Mouse (Mus musculus) midbrain, embryonic 11.5 days (tissue): ENCODE measurements around the gene Hrnr. TPM values are rescaled to one million over a fixed set of nuclear protein-coding genes. Genes with fewer than 3 reads are reported as not detected.

Source experiments
- ATAC-seq: fragments of 200-750 bp; cut with Nextera tagmentation; 2 replicates; pipeline ENCODE4 v1.8.0; 2017; ENCODE audit warnings: moderate TSS enrichment, moderate library complexity; ENCODE audit not compliant: low FRiP score
- DNase-seq: peaks from one replicate; pipeline ENCODE4 v3.0.0; 2015; ENCODE audit warnings: low spot score; ENCODE audit errors: missing footprints
- H3K27ac ChIP-seq: fragments of 300-500 bp; sonication (generic); 2 replicates; pipeline ENCODE4 v1.5.1; 2014; ENCODE audit warnings: low read depth, low read length
- H3K27me3 ChIP-seq: fragments of 300-500 bp; sonication (generic); 2 replicates; pipeline ENCODE4 v1.6.1; 2014; ENCODE audit warnings: mild to moderate bottlenecking, low read length, moderate library complexity, mixed read lengths; ENCODE audit not compliant: control insufficient read depth, insufficient read depth
- H3K36me3 ChIP-seq: fragments of 300-500 bp; sonication (generic); 2 replicates; pipeline ENCODE4 v1.6.1; 2014; ENCODE audit warnings: mild to moderate bottlenecking, low read length, moderate library complexity, mixed read lengths; ENCODE audit not compliant: control insufficient read depth, insufficient read depth
- H3K4me1 ChIP-seq: fragments of 300-500 bp; sonication (generic); 2 replicates; pipeline ENCODE4 v1.6.1; 2014; ENCODE audit warnings: low read length; ENCODE audit not compliant: control insufficient read depth, insufficient read depth
- H3K4me2 ChIP-seq: fragments of 300-500 bp; sonication (generic); 2 replicates; pipeline ENCODE4 v1.6.1; 2014; ENCODE audit warnings: mild to moderate bottlenecking, moderate library complexity
- H3K4me3 ChIP-seq: fragments of 300-500 bp; sonication (generic); 2 replicates; pipeline ENCODE4 v1.5.1; 2014; ENCODE audit warnings: low read depth, low read length
- H3K9ac ChIP-seq: fragments of 300-500 bp; sonication (generic); 2 replicates; pipeline ENCODE4 v1.6.1; 2014; ENCODE audit warnings: low read length
- H3K9me3 ChIP-seq: fragments of 300-500 bp; sonication (generic); 2 replicates; pipeline ENCODE4 v1.6.1; 2016; ENCODE audit warnings: low read length; ENCODE audit not compliant: control insufficient read depth
- WGBS: fragments of 180-500 bp; shearing (Covaris S2); extraction: QIAGEN DNeasy Blood & Tissue Kit; methylation state at CpG from one replicate; pipeline ENCODE4 v1.1.7; 2014; 5-methylcytosine and 5-hydroxymethylcytosine counted together
- polyA plus RNA-seq: library from polyadenylated mRNA; unstranded; fragments of >200 nt; fragmentation: Nextera tagmentation; extraction: Ambion mirVana; gene quantifications from 2 replicates; pipeline ENCODE4 v1.2.1, GENCODE M21; 2014

Hrnr gene
- polyA plus RNA-seq, result not detected in 2 replicates

- no peak for ATAC-seq
- 82% methylated on average over 2 of the region's 2 CpGs for WGBS
- H3K4me1 ChIP-seq, result no peaks in the 10 kb centered on the region
These were observed at the start of gene Hrnr for GRCm38 (mm10) chr3:93319449-93319848. Gene Hrnr, plus strand, starts transcription at chr3:93319749.

GRCm38 (mm10) chr3:93273223-93273622 is 46.3 kb upstream of the Hrnr start, which contains the start of gene Flg:
Gene Flg, plus strand, starts transcription at chr3:93273523.
- Histone ChIP-seq H3K4me2 (no peak within 1 kb of the TSS), H3K36me3 (no peaks in the 10 kb centered on the region), H3K4me3 (no peak within 1 kb of the TSS), H3K27me3 (no peaks in the 10 kb centered on the region), H3K9me3 (no peaks in the 10 kb centered on the region), H3K27ac (no peak within 1 kb of the TSS), H3K4me1 (no peaks in the 10 kb centered on the region), H3K9ac (no peak within 1 kb of the TSS)
- WGBS, result 90% methylated on average over 2 of the region's 2 CpGs
- no peak for ATAC-seq
- no peak for DNase-seq

More at GRCm38 (mm10) chr3:93319449-93319848, at the start of gene Hrnr:
- H3K9me3 ChIP-seq, result no peaks in the 10 kb centered on the region
- DNase-seq, result no peak
- no peak within 1 kb of the TSS for H3K4me3 ChIP-seq
- no peaks in the 10 kb centered on the region for H3K27me3 ChIP-seq
- H3K36me3 ChIP-seq, result no peaks in the 10 kb centered on the region
- H3K27ac ChIP-seq, result no peak within 1 kb of the TSS
- no peak within 1 kb of the TSS for H3K9ac ChIP-seq
- no peak within 1 kb of the TSS for H3K4me2 ChIP-seq

GRCm38 (mm10) chr3:93297542-93297941 is 22.0 kb upstream of the Hrnr start:
- H3K9ac ChIP-seq, result no peak overlapping the region
- 84% methylated on average over 2 of the region's 2 CpGs for WGBS
- H3K36me3 ChIP-seq, result no peaks in the 10 kb centered on the region
- H3K9me3 ChIP-seq, result no peaks in the 10 kb centered on the region
- H3K4me2 ChIP-seq, result no peak overlapping the region
- DNase-seq, result no peak
- H3K4me1 ChIP-seq, result no peaks in the 10 kb centered on the region
- H3K4me3 ChIP-seq, result no peak overlapping the region
- H3K27ac ChIP-seq, result no peak overlapping the region
- no peaks in the 10 kb centered on the region for H3K27me3 ChIP-seq
- ATAC-seq, result no peak

- Histone ChIP-seq H3K27ac (no peak overlapping the region), H3K4me1 (no peaks in the 10 kb centered on the region), H3K4me2 (no peak overlapping the region), H3K9me3 (no peaks in the 10 kb centered on the region), H3K4me3 (no peak overlapping the region), H3K27me3 (no peaks in the 10 kb centered on the region), H3K36me3 (no peaks in the 10 kb centered on the region), H3K9ac (no peak overlapping the region)
- ATAC-seq (no peak), DNase-seq (no peak)
- WGBS, result 87% methylated on average over 6 of the region's 6 CpGs
These were observed 19.7 kb upstream of the Hrnr start for GRCm38 (mm10) chr3:93299832-93300231.

- no peak overlapping the region for H3K4me2 ChIP-seq
These were observed 17.7 kb upstream of the Hrnr start for GRCm38 (mm10) chr3:93301896-93302295.

GRCm38 (mm10) chr3:93306142-93306541 is 13.4 kb upstream of the Hrnr start:
- H3K9me3 ChIP-seq, result no peaks in the 10 kb centered on the region
- no peak overlapping the region for H3K4me3 ChIP-seq
- DNase-seq, result no peak
- WGBS, result 81% methylated on average over 2 of the region's 2 CpGs
- no peak overlapping the region for H3K27ac ChIP-seq
- H3K4me2 ChIP-seq, result no peak overlapping the region
- no peaks in the 10 kb centered on the region for H3K36me3 ChIP-seq
- H3K9ac ChIP-seq, result no peak overlapping the region
- no peaks in the 10 kb centered on the region for H3K4me1 ChIP-seq
- H3K27me3 ChIP-seq, result no peaks in the 10 kb centered on the region
- ATAC-seq, result no peak

More at GRCm38 (mm10) chr3:93301896-93302295, 17.7 kb upstream of the Hrnr start:
- no peaks in the 10 kb centered on the region for H3K4me1 ChIP-seq
- no peak overlapping the region for H3K9ac ChIP-seq
- 79% methylated on average over 3 of the region's 3 CpGs for WGBS
- no peak overlapping the region for H3K27ac ChIP-seq
- H3K36me3 ChIP-seq, result no peaks in the 10 kb centered on the region
- ATAC-seq, result no peak
- no peaks in the 10 kb centered on the region for H3K27me3 ChIP-seq
- no peak overlapping the region for H3K4me3 ChIP-seq
- no peaks in the 10 kb centered on the region for H3K9me3 ChIP-seq
- DNase-seq, result no peak

- H3K4me1 ChIP-seq, result no peaks in the 10 kb centered on the region
- no peak for ATAC-seq
- no peak overlapping the region for H3K4me2 ChIP-seq
- DNase-seq, result no peak
- H3K4me3 ChIP-seq, result no peak overlapping the region
- no peaks in the 10 kb centered on the region for H3K9me3 ChIP-seq
- WGBS, result 69% methylated on average over 3 of the region's 3 CpGs
- H3K36me3 ChIP-seq, result no peaks in the 10 kb centered on the region
- no peaks in the 10 kb centered on the region for H3K27me3 ChIP-seq
- no peak overlapping the region for H3K27ac ChIP-seq
- H3K9ac ChIP-seq, result no peak overlapping the region
These were observed 8.2 kb upstream of the Hrnr start for GRCm38 (mm10) chr3:93311371-93311770.

GRCm38 (mm10) chr3:93314388-93314787 is 5.2 kb upstream of the Hrnr start:
- Histone ChIP-seq H3K27me3 (no peaks in the 10 kb centered on the region), H3K9ac (no peak overlapping the region), H3K4me1 (no peaks in the 10 kb centered on the region), H3K36me3 (no peaks in the 10 kb centered on the region), H3K27ac (no peak overlapping the region), H3K4me2 (no peak overlapping the region), H3K4me3 (no peak overlapping the region), H3K9me3 (no peaks in the 10 kb centered on the region)
- DNase-seq (no peak), ATAC-seq (no peak)
- 93% methylated on average over 1 of the region's 1 CpGs for WGBS

- Histone ChIP-seq H3K4me2 (no peak overlapping the region), H3K4me1 (no peaks in the 10 kb centered on the region), H3K9ac (no peak overlapping the region), H3K27ac (no peak overlapping the region), H3K27me3 (no peaks in the 10 kb centered on the region), H3K36me3 (no peaks in the 10 kb centered on the region), H3K9me3 (no peaks in the 10 kb centered on the region), H3K4me3 (no peak overlapping the region)
- ATAC-seq (no peak), DNase-seq (no peak)
These were observed 18.2 kb downstream of the Hrnr start for GRCm38 (mm10) chr3:93337749-93338148.

GRCm38 (mm10) chr3:93340021-93340420 is 20.5 kb downstream of the Hrnr start:
- Histone ChIP-seq H3K9me3 (no peaks in the 10 kb centered on the region), H3K36me3 (no peaks in the 10 kb centered on the region), H3K9ac (no peak overlapping the region), H3K27ac (no peak overlapping the region), H3K27me3 (no peaks in the 10 kb centered on the region), H3K4me2 (no peak overlapping the region), H3K4me3 (no peak overlapping the region), H3K4me1 (no peaks in the 10 kb centered on the region)
- ATAC-seq, result no peak
- no peak for DNase-seq
- 90% methylated on average over 4 of the region's 4 CpGs for WGBS
